Mouse (Mus musculus) C2C12 (cell line): ENCODE data around the gene AI481877.

Experiments used
- CEBPB ChIP-seq: IDR thresholded peaks from one replicate; pipeline ENCODE4 v1.6.1; 2011; ENCODE audit warnings: low read depth, mild to moderate bottlenecking, control low read depth, moderate library complexity
- CTCF ChIP-seq: IDR thresholded peaks from one replicate; pipeline ENCODE4 v1.5.1; 2011; ENCODE audit not compliant: control insufficient read depth, insufficient read depth, insufficient read length
- MAX ChIP-seq: IDR thresholded peaks from one replicate; pipeline ENCODE4 v1.6.1; 2011; ENCODE audit warnings: mild to moderate bottlenecking, control low read depth
- MYOD1 ChIP-seq: IDR thresholded peaks from one replicate; pipeline ENCODE4 v1.6.1; 2011; ENCODE audit warnings: low read depth; ENCODE audit not compliant: control insufficient read depth, insufficient read length
- MYOG ChIP-seq: IDR thresholded peaks from one replicate; pipeline ENCODE4 v1.6.1; 2011; ENCODE audit not compliant: control insufficient read depth, insufficient read length; ENCODE audit errors: extremely low read depth
- USF1 ChIP-seq: IDR thresholded peaks from one replicate; pipeline ENCODE4 v1.6.1; 2011; ENCODE audit warnings: low read depth, mild to moderate bottlenecking, control low read depth, moderate library complexity

DNA sequence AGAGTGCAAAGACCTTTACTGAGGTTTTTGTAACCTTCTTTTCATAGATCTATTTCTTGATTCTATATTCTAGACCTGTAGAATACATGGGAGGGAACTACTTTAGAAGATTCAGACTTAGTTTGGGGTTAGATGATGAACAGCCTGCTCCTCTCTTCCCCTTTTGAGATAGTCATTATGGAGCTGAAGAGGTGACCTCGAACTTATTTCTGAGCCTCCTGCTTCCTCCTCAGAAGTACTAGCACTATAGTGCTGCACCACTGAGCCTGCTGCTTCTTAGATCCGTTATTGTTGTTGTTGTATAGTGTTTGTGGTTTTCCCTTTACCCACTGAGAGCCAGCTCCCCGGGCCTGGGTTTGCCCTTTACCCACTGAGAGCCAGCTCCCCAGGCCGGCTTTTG lies 129.1 kb downstream of the AI481877 start:
- TF ChIP-seq CTCF: no peak
- no peak for TF ChIP-seq MAX
- no peak for TF ChIP-seq USF1
- TF ChIP-seq CEBPB: no peak
- TF ChIP-seq MYOD1: no peak
- TF ChIP-seq MYOG: no peak
